Mouse (Mus musculus) intestine, postnatal 0 days (tissue): ENCODE measurements around the gene Slc17a8. TPM values are rescaled to one million over a fixed set of nuclear protein-coding genes. Genes with fewer than 3 reads are reported as not detected.
"Not testable (repeated sequence)": the region's sequence is repeated elsewhere in the genome, so short reads cannot be mapped to it uniquely, and the experiment has no call there.

Source experiments
- ATAC-seq: fragments of 200-750 bp; cut with Nextera tagmentation; 2 replicates; pipeline ENCODE4 v1.8.0; 2017; ENCODE audit warnings: mild to moderate bottlenecking, moderate TSS enrichment, moderate library complexity
- H3K27ac ChIP-seq: fragments of 300-500 bp; sonication (generic); 2 replicates; pipeline ENCODE4 v1.5.1; 2014; ENCODE audit warnings: mild to moderate bottlenecking, low read depth, low read length, moderate library complexity
- H3K27me3 ChIP-seq: fragments of 300-500 bp; sonication (generic); replicated peaks from 2 replicates; pipeline ENCODE4 v1.6.1; 2014; ENCODE audit warnings: low read length, mixed read lengths; ENCODE audit not compliant: control insufficient read depth, insufficient read depth
- H3K36me3 ChIP-seq: fragments of 300-500 bp; sonication (generic); 2 replicates; pipeline ENCODE4 v1.6.1; 2014; ENCODE audit warnings: mild to moderate bottlenecking, moderate library complexity; ENCODE audit not compliant: control insufficient read depth, insufficient read depth
- H3K4me1 ChIP-seq: fragments of 300-500 bp; sonication (generic); replicated peaks from 2 replicates; pipeline ENCODE4 v1.6.1; 2014; ENCODE audit warnings: antibody characterized with exemption, low read length, mixed read lengths; ENCODE audit not compliant: control insufficient read depth, insufficient read depth
- H3K4me2 ChIP-seq: fragments of 300-500 bp; sonication (generic); replicated peaks from 2 replicates; pipeline ENCODE4 v1.6.1; 2014; ENCODE audit warnings: low read depth, mild to moderate bottlenecking, moderate library complexity
- H3K4me3 ChIP-seq: fragments of 300-500 bp; sonication (generic); 2 replicates; pipeline ENCODE4 v1.5.1; 2014; ENCODE audit warnings: low read depth, low read length
- H3K9ac ChIP-seq: fragments of 300-500 bp; sonication (generic); 2 replicates; pipeline ENCODE4 v1.6.1; 2014; ENCODE audit warnings: mild to moderate bottlenecking, low read depth, low read length
- H3K9me3 ChIP-seq: fragments of 300-500 bp; sonication (generic); 2 replicates; pipeline ENCODE4 v1.6.1; 2016; ENCODE audit warnings: mixed run types; ENCODE audit not compliant: control insufficient read depth
- CTCF ChIP-seq: sonication (generic); IDR thresholded peaks from 2 replicates; pipeline ENCODE4 v1.5.1; 2016; ENCODE audit warnings: low read depth, mild to moderate bottlenecking, control low read depth, antibody characterized with exemption, moderate library complexity
- WGBS: fragments of 180-500 bp; shearing (Covaris S2); extraction: QIAGEN DNeasy Blood & Tissue Kit; methylation state at CpG from one replicate; pipeline ENCODE4 v1.1.7; 2014; 5-methylcytosine and 5-hydroxymethylcytosine counted together
- polyA plus RNA-seq: library from polyadenylated mRNA; unstranded; fragments of >200 nt; fragmentation: Nextera tagmentation; extraction: Ambion mirVana; gene quantifications from 2 replicates; pipeline ENCODE4 v1.2.1, GENCODE M21; 2015

The Slc17a8 gene
- polyA plus RNA-seq, 1 experiment from 2014 or later = 0.03 TPM

DNA sequence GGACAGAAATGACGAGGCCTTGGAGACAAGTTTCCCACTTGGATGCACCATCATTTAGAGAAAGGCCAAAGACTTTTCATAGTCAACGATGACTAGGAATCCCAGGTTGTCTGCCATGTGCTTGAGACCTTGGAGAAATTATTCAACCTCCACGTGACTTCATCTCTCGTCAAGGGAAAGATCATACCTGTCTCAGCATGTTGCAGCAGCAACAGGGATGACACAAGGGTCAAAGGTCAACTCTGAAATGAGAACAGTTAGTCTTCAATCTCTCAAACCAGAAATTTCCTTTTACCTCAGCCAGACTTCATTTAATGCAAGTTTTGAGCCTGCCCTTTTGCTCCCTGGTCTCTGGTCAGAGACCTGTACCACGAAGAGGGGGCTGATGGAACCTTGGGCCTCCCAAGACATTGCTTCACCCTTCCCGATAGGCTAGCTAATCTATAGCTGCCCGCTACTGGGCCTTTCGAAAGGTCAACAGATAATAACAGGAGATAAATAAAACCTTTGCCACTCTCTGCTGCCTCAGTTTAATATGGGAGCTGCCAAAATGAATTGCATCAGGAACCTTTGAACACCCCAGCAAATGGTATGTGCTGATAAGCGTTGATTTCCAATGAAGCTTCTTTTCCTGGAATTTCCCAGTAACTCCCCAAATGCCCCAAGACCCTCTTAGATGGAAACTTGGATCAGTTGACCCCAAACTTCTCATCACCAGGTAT, 55.6 kb downstream of the Slc17a8 start:
- Histone ChIP-seq H3K27ac (no peak overlapping the region), H3K27me3 (no peaks in the 10 kb centered on the region), H3K36me3 (no peaks in the 10 kb centered on the region), H3K4me1 (no peaks in the 10 kb centered on the region; the same call in 1 of the 2 replicates), H3K9me3 (no peaks in the 10 kb centered on the region), H3K9ac (no peak overlapping the region), H3K4me3 (no peak overlapping the region), H3K4me2 (no peak overlapping the region)
- 48% methylated on average over 9 of the region's 9 CpGs for WGBS
- no peak for TF ChIP-seq CTCF
- peak; percentile 50; the same call in 1 of the 2 replicates for ATAC-seq

DNA sequence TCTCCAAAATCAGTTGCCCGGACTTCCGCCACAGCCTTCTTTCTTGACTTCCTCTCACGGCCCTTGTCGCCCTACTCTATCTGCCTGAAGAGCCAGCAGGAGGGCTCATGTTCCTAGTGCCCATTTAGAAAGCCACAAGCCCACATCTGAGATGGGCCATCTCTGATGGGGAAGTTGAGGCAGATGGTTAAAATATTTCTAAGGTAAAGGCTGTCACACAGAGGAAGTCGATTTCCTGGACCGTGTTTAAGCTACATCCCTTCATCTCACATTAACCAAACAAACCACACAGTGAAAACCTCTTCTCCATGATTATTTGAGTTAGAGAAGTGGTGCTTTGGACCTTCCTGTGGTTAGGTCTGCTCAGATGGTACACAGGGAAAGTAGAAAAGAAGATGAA, 58.9 kb downstream of the Slc17a8 start:
- TF ChIP-seq CTCF = no peak
- 87% methylated on average over 6 of the region's 6 CpGs for WGBS
- H3K4me1 ChIP-seq = no peaks in the 10 kb centered on the region; the same call in 1 of the 2 replicates
- no peaks in the 10 kb centered on the region for H3K36me3 ChIP-seq
- H3K9ac ChIP-seq = no peak overlapping the region
- no peak overlapping the region for H3K4me2 ChIP-seq
- no peak for ATAC-seq
- no peaks in the 10 kb centered on the region for H3K9me3 ChIP-seq
- H3K27ac ChIP-seq = no peak overlapping the region
- no peak overlapping the region for H3K4me3 ChIP-seq
- no peaks in the 10 kb centered on the region for H3K27me3 ChIP-seq

DNA sequence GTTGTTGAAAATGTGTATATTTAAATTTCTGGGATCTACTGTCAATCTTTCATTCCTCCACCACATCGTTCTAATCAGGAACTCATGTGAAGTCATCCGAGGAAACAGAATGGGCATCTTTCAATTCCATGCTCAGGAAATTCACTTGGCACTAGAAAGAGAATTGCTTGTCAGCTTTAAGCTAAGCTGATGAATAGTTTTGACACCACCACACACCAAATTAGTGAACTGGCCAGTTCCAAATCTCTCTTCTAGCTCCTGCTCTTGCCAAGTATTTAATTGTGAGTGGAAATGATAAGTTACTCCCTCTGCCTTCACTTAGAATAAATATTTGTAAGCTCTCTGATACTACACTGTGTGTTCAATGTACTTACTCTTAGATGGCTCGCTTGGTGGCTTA, 61.7 kb downstream of the Slc17a8 start:
- H3K9ac ChIP-seq = no peak overlapping the region
- no peak for ATAC-seq
- no peaks in the 10 kb centered on the region for H3K9me3 ChIP-seq
- no peak overlapping the region for H3K27ac ChIP-seq
- no peak for TF ChIP-seq CTCF
- no peak overlapping the region for H3K4me2 ChIP-seq
- no peaks in the 10 kb centered on the region for H3K36me3 ChIP-seq
- WGBS = 61% methylated on average over 3 of the region's 3 CpGs
- no peaks in the 10 kb centered on the region; the same call in 1 of the 2 replicates for H3K4me1 ChIP-seq
- H3K27me3 ChIP-seq = no peaks in the 10 kb centered on the region
- no peak overlapping the region for H3K4me3 ChIP-seq

DNA sequence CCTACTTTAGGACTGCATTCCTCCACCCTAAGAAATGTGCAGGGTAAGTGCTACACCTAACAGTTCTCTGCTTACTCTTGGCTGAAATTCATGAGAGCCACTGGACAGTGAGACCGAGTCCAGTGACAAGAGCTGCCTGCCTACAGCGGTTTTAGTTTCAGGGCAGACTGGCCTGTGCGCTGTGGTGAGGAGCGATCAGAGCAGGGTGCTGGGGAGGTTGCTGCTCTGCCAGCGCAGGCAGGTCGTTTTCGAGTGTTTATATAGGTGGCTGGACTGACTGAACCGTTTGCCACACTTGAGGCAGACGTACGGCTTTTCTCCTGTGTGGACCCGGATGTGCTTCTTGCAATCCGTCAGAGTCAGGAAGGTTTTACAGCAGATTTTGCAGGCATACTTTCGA, 66.2 kb downstream of the Slc17a8 start:
- not testable (repeated sequence) for H3K4me2 ChIP-seq, H3K27me3 ChIP-seq, H3K36me3 ChIP-seq, ATAC-seq, H3K4me1 ChIP-seq, H3K4me3 ChIP-seq, H3K9ac ChIP-seq, H3K9me3 ChIP-seq, H3K27ac ChIP-seq
- WGBS = 73% methylated on average over 13 of the region's 13 CpGs

DNA sequence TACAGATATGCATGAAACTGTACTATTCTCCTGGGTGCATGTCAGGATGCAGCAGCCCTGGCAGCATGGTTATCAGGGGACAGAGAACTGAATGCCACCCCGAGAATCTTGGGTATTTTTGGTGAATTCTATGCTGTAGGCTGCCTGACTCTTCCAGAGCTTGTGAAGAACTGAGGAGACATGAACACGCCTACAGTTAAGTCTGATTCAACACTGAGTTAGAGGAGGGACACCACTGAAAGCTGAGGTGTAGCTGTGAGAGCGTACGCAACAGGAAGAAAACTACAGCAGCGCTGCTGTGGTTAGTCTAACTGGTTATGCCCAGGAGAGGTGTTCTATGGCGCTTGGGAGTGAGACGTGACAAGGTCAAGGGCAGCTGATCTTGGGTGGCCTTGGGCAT, 67.2 kb downstream of the Slc17a8 start:
- 92% methylated on average over 7 of the region's 7 CpGs for WGBS
- not testable (repeated sequence) for ATAC-seq, H3K27ac ChIP-seq

DNA sequence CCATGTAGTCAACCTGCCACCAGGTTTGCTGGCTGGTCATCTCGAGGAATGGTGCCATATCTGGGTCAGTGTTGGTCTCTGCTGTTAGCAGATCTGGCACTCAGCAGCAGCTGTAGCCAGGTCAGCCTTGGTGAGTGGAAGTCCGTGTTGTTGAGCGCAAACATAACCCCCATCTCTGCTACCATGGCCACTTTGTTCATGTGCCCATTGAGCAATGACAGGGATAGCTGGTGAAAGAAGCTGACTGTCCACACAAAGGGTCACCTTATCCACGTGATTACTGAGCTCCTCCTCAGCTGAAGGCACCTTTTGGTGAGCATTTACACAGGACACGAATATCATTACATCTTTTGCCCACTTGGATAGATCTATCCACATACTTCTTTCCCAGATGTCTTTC, 68.0 kb downstream of the Slc17a8 start:
- H3K4me3 ChIP-seq = no peak overlapping the region
- TF ChIP-seq CTCF = no peak
- H3K9ac ChIP-seq = no peak overlapping the region
- no peak overlapping the region for H3K4me2 ChIP-seq
- 83% methylated on average over 5 of the region's 5 CpGs for WGBS
- no peaks in the 10 kb centered on the region for H3K36me3 ChIP-seq
- H3K4me1 ChIP-seq = no peaks in the 10 kb centered on the region
- ATAC-seq = no peak
- H3K27me3 ChIP-seq = no peaks in the 10 kb centered on the region
- no peaks in the 10 kb centered on the region for H3K9me3 ChIP-seq
- H3K27ac ChIP-seq = no peak overlapping the region

More for the DNA sequence above, 67.2 kb downstream of the Slc17a8 start:
- H3K4me1 ChIP-seq, H3K9ac ChIP-seq, H3K9me3 ChIP-seq, H3K4me2 ChIP-seq, H3K4me3 ChIP-seq, H3K36me3 ChIP-seq, H3K27me3 ChIP-seq: not testable (repeated sequence)

DNA sequence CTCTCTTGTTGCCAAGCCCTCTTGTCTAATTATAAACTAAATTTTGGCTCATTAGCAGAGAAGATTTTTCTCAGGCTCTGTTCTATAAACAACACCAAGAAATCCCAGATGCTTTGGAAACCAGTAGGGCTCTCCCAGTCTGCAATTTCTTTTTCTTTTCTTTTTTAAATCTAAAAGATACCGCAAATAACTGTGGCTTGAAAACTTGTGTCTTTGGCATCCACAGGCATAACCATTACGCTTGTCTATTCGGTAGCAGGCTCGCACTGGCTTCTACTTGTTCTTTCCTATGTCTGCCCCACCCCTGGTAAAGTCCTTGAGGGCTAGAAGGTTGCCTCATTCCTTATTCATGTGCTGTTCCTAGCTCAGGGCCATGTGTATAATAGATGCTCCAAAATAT, 69.4 kb downstream of the Slc17a8 start:
- 72% methylated on average over 4 of the region's 4 CpGs for WGBS
- Histone ChIP-seq H3K9me3 (no peaks in the 10 kb centered on the region), H3K4me1 (no peaks in the 10 kb centered on the region), H3K9ac (no peak overlapping the region), H3K4me3 (no peak overlapping the region), H3K4me2 (no peak overlapping the region), H3K36me3 (no peaks in the 10 kb centered on the region), H3K27me3 (no peaks in the 10 kb centered on the region), H3K27ac (no peak overlapping the region)
- no peak for ATAC-seq
- TF ChIP-seq CTCF = no peak
